Mouse (Mus musculus): ENCODE data around the gene Mcam. TPM values are rescaled to one million over a fixed set of nuclear protein-coding genes. Genes with fewer than 3 reads are reported as not detected.

Mcam gene
- total RNA-seq (2021): 100 to 1,000 TPM; 147 to 156 TPM

- intact Hi-C loops (cut with DNase I): no loop called here
- peak; percentile 76 to 77 for DNase-seq
Measured at GRCm38 (mm10) chr9:44134101-44134850, at the start of gene Mcam. TSS of gene Mcam (plus strand) at chr9:44134469.

- intact Hi-C loops (cut with DNase I): no loop called here
- DNase-seq: peak; percentile 95 to 96
Measured at GRCm38 (mm10) chr9:44084659-44085229, 49.5 kb upstream of the Mcam start.

DNA sequence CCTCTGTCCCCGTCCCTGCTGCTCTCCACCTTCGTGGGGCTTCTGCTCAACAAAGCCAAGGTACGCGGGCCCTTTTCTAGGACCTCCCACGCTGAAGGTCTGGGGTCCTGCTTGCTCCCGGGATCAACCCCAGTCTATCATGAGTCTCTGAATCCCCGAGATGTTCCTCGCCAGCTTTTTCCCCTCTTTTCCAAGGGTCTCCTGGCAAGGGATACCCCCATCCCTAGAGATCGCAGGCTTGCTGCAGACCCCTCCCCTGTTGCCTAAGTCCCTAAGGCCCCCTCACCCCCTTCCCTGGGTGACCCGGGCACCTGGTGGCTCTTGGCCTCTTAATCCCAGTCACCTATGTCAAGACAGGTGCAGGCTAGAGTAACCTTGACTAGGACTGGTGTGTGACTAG, 49.0 kb upstream of the Mcam start:
- intact Hi-C loops (cut with DNase I): no loop called here
- DNase-seq: peak in 1 of 2 experiments; percentile 34

DNA sequence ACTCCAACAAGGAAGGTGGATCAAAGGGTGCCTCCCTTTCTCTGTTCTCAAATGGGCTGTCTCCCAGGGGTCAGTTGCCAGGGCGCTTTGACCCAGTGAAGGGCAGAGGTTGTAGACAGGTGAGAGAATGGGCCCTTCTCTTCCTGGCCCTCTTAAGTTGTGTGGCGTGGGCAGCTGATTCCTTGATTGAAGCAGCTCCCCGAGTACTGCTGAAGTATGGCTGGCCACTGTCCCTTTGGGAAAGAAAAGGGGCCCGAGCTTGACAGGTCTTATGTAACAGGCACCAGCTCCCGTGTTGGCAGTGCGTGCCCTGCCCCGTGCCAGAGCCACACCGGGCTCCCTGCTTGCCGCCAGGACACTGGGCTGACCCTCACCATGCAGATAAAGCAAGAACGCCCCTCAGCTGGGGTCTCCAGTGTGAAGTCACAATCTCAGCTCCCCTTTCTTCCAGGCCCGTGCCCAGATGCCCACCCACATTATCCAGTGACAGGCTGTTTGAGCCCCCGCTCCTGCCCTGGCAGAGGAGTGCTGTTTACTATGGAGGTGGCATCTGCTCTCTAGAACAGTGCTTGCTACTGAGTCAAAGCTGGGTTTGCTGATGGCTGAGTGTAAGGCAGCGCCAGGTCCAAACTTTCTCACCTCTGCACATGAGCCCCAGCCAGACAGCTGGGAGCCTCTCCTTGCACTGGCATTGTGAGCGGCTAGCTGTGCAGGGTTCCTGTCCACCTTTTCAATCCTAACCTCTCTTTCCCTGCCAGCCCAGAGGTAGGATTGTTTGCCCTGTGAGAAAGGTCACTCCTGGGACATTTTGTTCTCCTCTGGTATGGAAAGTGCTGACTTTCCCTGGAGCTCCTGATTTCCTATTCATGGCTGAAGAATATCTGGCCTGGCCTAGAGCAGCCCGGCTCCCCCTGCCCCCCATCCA, 48.3 kb upstream of the Mcam start:
- peak; percentile 83 to 84 for DNase-seq
- intact Hi-C loops (cut with DNase I): no loop called here

DNA sequence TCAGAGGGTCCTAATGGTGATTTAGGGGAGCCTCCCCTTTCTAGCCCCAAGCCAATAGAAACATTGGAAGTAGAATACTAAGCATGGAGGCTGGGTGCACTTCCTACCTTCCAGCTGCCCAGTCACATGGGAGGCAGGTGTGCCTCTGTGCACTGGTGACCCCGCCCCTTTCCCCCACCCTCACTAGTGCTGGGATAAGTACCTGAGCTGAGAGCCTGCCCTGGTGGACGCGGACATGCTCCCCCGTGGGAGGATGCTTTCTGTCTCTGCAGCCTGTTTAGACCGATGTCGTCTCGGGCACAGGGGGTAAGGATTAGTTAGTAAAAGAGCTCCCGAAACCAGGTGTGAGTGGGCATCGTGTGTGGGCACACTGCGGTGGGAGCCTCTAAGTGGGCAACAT, 47.3 kb upstream of the Mcam start:
- peak in 1 of 2 experiments; percentile 35 for DNase-seq
- intact Hi-C loops (cut with DNase I): no loop called here

GRCm38 (mm10) chr9:44087761-44088455, 46.4 kb upstream of the Mcam start:
- peak; percentile 69 to 81 for DNase-seq
- intact Hi-C loops (cut with DNase I): no loop called here

DNA sequence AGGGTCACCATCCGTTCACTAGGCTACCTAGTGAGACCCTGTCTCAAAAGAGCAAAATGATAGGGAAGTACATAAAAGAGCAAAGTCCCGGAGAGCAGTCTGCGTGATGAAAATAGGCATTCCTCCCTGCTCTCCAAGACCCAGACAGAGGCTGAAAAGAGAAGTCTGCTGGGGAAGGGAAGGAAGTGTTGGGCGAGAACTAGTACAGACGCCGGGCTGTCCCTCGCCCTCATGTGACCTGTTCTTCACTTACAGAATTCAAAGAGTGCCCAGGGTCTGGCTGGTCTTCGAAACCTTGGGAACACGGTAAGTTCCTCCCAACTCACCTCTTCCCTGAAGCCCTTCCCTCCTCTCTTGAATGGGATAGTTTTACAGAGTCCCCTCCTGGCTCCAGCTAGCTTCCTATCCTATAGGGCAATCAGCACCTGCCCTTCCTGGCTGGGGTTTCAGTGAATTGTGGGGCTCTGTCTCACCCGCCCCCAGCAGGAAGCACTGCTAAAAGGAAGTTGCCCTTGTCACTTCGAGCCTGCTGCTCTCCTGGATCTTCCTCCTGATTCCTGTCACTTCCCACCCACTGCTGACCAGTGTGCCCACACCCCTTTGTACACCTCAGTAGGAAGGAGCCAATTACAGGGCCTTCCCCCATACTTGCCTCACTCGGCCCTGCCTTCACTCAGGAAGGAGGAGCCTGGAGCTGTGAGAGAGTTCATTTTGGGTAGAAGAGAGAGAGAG, 45.2 kb upstream of the Mcam start:
- DNase-seq: no peak
- intact Hi-C loops (cut with DNase I): no loop called here

DNA sequence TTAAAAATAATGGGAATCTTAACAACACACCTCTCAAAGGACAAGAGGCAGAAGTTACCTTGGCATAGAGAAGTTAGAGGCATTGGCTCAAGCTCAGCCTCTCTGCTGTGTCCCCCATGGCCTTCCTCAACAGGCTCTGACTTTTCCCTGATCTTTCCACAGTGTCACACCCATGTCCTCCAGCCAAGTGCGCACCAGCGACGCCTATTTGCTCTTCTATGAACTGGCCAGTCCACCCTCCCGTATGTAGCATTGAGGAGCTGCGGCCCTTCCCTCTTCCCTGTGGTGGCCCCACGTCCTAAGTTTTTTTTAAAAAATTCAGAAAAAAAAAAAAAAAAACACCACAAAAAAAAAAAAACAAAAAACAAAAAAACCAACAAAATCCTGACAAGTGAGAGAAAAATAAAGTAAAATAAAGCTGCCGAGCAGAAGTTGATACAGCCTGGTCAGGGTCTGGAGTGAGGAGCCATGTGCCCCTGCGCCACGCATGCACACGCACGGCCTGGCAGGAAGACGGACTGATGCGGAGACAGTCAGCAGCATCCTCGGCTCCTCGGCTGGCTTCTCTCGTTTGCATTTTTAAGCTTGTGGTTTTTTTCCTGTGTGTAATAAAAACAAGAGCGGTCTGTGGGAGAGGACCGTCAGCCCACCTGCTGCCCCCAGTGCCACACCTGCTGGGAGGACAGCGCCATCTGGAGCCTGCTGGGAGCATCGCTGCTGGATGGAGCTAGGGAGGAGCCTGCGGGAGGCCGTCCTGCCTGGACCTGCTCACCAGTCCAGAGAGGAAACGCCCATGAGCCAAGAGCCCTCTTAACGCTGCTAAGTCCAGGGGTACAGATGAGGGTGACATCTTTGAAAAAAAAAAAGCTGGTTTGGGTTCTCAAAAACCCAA, 40.4 kb upstream of the Mcam start:
- intact Hi-C loops (cut with DNase I): loop anchor here (2.0 kb wide), 1 partner anchor 21 kb away; no protein-coding TSS in a partner anchor

GRCm38 (mm10) chr9:44094737-44095136, 39.5 kb upstream of the Mcam start:
- DNase-seq: no peak
- intact Hi-C loops (cut with DNase I): loop anchor here (2.0 kb wide), 1 partner anchor 22 kb away; no protein-coding TSS in a partner anchor

More for the DNA sequence above, 40.4 kb upstream of the Mcam start:
- DNase-seq: peak; percentile 87 to 90

DNA sequence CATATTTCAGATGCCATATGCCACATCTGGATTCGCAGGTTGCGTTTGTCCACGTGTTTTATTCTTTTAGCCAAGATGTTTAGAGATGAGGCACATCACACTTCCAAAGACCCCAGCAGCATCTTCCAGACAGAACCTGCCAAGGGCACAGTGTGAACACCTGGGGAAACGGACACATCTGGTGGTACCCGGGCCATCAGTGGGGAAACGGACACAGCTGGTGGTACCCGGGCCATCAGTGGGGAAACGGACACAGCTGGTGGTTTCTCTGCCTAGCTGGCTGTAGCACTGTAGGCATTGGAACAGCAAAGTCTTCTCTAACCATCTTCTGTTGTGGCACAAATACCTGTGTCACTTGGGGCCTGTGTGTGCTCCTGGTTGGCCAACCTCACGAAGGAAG, 38.5 kb upstream of the Mcam start:
- intact Hi-C loops (cut with DNase I): loop anchor here (2.0 kb wide), 1 partner anchor 23 kb away; no protein-coding TSS in a partner anchor
- no peak for DNase-seq

DNA sequence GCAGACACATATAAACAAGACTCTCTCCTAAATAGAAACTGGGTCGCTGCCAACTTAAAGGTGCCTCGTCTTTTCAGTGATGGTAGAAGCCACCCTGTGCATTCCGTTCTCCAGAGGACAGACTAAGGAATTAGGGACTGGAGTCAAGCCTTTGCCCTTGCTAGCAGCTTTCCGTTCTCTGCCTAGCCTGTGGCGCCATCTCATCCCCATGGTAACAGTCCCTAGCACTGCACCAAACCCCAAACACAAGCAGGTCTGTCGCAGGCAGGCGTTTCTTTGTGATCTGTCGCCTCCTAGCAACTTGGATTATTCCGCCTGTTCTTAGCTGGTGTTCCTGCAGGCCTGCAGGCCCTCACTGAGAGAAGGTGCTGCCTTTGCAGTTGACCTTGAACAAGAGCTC, 37.7 kb upstream of the Mcam start:
- intact Hi-C loops (cut with DNase I): no loop called here
- DNase-seq: peak; percentile 65 to 71

GRCm38 (mm10) chr9:44101490-44101889, 32.8 kb upstream of the Mcam start, which contains the start of gene Mfrp:
TSS of gene Mfrp (plus strand) at chr9:44101729.
- DNase-seq: no peak
- intact Hi-C loops (cut with DNase I): no loop called here

- intact Hi-C loops (cut with DNase I): loop anchor here (5.0 kb wide), 1 partner anchor 118 kb away; no protein-coding TSS in a partner anchor
Measured at GRCm38 (mm10) chr9:44104881-44105280, 29.4 kb upstream of the Mcam start.

GRCm38 (mm10) chr9:44105781-44106180, 28.5 kb upstream of the Mcam start:
- DNase-seq: no peak
- intact Hi-C loops (cut with DNase I): loop anchor here (5.0 kb wide), 1 partner anchor 118 kb away; no protein-coding TSS in a partner anchor

More at GRCm38 (mm10) chr9:44104881-44105280, 29.4 kb upstream of the Mcam start:
- DNase-seq: no peak

DNA sequence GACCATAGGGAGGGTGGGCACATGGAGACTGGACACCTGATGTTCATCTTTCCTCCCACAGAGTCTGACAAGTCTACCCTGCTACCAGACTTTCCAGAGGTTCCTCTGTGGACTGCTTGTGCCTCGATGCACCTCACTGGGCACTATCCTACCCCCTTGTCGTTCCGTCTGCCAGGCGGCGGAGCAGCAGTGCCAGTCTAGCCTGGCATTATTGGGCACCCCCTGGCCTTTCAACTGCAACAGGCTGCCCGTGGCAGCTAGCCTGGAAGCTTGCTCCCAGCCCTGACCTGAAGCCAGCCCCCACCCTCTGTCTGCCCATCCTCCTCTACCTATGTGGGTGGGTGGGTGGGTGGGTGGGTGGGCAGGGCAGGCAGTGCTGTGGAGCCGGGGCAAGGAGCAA, 28.1 kb upstream of the Mcam start:
- DNase-seq: no peak
- intact Hi-C loops (cut with DNase I): loop anchor here (5.0 kb wide), 1 partner anchor 119 kb away; no protein-coding TSS in a partner anchor

DNA sequence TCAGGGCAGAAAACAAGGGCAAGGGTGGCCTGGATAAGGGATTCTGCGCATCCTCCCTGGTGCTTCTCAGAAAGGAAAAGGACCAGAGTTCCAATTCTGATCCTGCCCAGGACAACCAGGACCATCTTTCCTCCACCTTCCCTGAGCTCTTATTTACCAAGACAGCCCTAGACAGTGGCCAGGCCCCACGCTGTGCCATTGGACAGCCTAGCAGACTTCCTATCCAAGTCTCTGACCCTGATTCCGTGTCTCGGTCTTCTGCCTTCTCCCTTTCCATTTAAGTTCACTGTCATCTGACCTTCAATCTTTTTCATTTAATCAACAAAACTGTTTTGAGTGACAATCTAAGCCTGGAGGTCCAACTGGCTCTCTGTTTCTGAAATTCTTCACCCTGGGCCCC, 27.7 kb upstream of the Mcam start:
- intact Hi-C loops (cut with DNase I): loop anchor here (5.0 kb wide), 1 partner anchor 119 kb away; no protein-coding TSS in a partner anchor
- no peak for DNase-seq

DNA sequence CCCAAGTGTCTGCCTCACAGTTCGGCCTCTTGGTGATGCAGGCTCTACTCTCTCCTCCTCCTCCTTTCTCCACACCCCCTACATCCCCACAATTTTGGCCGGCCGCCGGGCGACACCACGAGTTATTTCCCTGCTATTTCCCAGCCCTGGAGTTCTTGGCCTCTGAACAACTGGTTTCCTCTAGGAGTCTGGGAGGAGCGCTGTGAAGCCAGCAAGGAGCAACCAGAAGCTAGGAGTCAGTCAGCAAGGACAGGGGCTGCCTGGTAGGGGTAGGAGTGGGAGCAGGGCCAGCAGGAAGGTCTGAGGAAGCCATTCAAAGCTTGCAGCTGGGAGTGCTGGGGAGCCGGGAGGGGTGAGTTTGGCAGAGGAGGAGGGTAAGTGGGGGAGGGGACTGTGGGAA, 27.2 kb upstream of the Mcam start, which contains the start of gene C1qtnf5:
TSS of gene C1qtnf5 (plus strand) at position 136 of the 400 bp plus-strand sequence.
- intact Hi-C loops (cut with DNase I): loop anchor here (5.0 kb wide), 1 partner anchor 120 kb away; no protein-coding TSS in a partner anchor
- DNase-seq: peak; percentile 93

GRCm38 (mm10) chr9:44107557-44108179, 26.6 kb upstream of the Mcam start:
- DNase-seq: peak; percentile 37 to 70
- intact Hi-C loops (cut with DNase I): loop anchor here (2.0 to 5.0 kb wide), 2 partner anchors 41 to 120 kb away; partner anchors contain the start of gene Usp2

Data from heart, postnatal 10 days (tissue).